Mouse (Mus musculus) embryo, embryonic 11.5 days (tissue): Measurements from ENCODE around the gene Tank.

Experiments used
- DNase-seq: peaks from one replicate; pipeline ENCODE4 v3.0.0-alpha.2; 2012; ENCODE audit warnings: low read depth, low spot score

The Tank gene

GRCm38 (mm10) chr2:61655382-61656281 is 77.2 kb downstream of the Tank start:
- DNase-seq, result peak; percentile 17

DNA sequence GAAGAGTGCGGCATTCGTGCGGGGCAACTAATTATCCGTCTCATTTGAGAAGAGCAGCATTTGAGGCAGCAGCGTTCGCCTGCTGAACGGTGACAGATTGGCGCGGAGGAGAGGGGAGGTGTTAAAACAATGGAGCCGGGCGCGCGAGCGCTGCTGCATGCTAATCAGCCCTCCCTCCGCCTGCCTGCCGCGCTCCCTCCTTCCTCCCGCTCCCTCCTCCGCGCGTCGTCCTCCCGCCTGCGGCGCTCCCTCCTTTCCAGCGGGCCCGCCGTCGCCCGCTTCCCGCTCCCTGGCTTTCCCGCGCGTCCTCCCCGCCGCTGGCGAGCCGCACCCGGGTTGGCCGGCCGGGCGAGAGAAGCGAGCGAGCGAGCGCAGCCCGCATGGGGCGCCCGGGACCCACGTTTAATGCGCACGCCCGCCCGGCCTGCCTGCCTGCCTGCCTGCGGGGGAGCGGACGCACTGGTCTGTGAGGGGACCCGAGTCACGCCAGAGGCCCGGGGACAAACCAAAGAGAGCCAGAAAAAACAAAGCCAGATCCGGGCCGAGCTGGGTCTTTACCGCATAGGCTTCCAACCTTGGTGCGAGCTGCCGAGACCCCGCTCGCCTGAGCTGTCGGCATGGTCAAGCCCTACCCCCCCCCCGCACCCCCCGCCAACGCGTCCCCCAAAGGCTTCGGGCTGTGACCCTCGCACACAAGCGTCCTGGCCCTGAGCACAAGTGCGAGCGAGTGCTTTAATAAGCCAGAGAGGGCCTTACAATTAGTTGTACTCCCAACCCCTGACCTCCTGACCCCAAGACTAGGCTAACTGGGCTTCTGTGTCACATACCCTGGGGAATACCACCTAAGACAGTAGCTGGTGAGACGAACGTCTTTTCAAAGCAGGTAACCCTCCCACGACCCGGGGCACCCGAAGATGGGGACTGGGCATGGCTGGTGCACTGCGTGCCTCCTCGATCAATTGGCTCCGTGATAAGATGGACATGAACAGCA is 78.3 kb downstream of the Tank start:
- peak; percentile 37 for DNase-seq

DNA sequence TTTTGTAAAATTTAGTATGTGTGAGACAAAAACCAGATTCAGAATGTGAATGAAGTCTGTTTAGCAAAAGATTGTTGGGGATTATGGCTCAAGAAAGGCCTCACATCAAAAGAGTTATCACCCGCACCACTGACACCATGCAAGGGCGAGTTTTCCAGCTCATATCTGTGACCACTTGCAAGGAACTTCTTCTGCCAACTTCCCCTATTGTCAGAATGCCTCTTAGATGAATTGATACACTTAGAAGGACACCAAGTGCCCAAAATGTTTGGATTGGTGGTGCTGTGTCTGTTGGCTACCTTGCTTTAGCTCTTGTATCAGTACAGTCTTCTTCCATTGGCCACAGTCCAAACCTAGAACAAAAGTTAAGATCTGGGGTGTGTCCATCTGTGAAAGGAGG is 80.9 kb downstream of the Tank start:
- DNase-seq, result no peak

GRCm38 (mm10) chr2:61662833-61663232 is 84.4 kb downstream of the Tank start:
- no peak for DNase-seq

- DNase-seq, result no peak
Measured at GRCm38 (mm10) chr2:61663573-61664241, 85.3 kb downstream of the Tank start.

- no peak for DNase-seq
Measured at GRCm38 (mm10) chr2:61667420-61667819, 89.0 kb downstream of the Tank start.

GRCm38 (mm10) chr2:61668260-61668659 is 89.9 kb downstream of the Tank start:
- DNase-seq, result peak; percentile 20

- no peak for DNase-seq
Measured at GRCm38 (mm10) chr2:61674555-61674954, 96.2 kb downstream of the Tank start.

DNA sequence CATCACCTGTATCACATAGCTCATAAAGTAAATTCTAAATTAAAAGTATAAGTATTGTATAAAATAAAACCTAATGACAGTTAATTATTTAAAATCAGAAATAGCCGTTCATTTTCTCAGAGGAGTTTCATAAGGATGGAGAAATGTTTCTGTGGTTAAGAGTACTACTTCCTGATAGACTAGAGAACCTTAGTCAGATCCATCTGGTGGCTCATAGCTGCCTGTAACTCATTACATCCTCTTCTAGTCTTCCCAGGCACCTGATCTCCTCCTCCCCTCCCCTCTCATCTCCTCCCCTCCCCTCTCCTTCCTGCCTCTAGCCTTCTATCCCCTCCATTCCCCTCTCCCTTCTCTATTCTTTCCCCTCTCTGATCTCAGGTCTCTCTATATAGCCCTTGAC is 103.2 kb downstream of the Tank start:
- DNase-seq, result no peak

GRCm38 (mm10) chr2:61686533-61686932 is 108.1 kb downstream of the Tank start:
- DNase-seq, result no peak

GRCm38 (mm10) chr2:61689086-61689485 is 110.7 kb downstream of the Tank start:
- no peak for DNase-seq
